Mouse (Mus musculus): ENCODE measurements at regions not wholly inside any gene's neighbourhood (a gene's known extent, or its start where the extent isn't known, plus 50 kb on each side); places are given as distances from the start of the nearest gene placed in this dataset.

DNA sequence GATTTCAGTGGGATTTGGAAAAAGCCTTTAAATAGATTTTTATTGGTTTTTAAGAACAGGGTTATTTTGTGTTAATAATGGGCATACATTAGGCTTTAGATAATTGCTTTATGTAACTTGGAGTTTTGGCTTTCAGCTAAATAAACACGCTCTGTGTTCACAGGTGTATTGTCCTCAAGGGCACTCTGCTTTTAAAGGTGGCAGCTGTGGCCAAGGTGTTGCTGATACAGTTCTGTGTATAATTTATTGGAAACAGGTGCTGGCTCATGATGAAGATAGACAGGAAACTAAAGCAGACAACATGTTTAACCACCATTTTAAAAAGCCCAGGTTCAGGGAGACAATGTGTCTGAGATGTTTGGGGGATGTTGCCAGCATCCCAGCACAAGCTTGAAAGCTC, 242.3 kb upstream of the Lrtm1 start:
- no peak for DNase-seq

DNA sequence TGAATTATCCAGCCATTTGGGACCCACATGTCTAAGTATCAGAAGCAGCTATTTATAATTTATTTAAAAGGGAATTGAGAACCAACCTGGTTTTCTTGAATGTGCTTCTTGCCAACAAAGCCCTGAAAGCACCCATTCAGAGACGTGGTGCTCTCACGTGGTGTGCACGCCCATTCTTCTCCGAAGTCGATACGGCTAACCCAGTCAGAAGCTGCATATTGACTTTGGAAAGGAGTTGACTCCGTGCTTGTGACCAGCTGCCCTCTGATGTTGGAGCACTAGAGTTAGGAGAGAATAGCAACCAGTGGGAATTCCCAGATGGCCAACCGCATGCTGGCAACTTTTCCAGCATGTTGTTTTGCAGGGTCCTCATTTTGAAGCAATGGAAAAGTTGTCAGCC, 240.2 kb upstream of the Lrtm1 start:
- no peak for DNase-seq

DNA sequence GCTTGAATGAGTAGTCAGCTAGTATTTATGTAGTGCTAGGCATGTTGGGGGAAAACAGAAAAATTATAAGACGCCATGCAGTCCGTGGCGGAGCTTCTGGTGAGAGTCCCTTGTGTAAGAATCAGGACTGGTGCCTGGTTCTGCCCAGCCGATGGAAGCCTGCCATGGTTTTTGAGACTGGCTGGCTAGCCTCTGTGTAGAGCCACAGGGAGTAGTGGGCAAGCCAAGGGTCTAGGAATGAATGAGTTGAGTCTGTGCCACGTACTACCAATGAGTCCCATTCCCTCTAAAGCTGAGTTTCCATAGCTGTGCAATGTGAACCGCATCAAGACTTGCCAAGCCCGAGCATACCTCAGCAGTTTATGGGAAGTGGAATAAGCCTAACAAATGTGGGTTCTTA, 236.3 kb upstream of the Lrtm1 start:
- no peak for DNase-seq

DNA sequence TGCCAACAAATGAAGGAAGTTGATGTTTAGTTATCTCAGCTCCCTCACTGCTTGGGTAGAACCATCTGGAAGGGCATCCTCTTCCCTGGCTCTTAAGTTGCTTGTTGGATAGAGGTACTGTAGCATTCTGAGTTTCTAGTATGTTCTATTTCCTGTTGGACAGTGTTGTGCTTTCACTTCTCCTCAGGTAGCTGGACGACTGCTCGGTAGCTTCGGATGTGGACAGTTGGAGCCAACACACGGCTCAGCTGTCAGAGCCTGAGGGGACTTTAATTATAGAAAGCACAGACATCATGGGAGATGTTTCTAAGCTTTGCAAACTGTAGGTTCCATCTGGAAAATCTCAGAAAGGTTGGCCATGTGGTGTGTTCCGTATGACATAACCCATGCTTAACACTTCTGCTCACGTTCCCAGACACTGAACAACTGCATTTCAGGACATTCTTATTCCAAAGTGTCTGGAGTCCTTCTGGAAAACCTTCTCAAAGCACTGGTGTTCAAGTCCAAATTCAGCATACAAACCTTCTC, 233.8 kb upstream of the Lrtm1 start:
- no peak for DNase-seq

DNA sequence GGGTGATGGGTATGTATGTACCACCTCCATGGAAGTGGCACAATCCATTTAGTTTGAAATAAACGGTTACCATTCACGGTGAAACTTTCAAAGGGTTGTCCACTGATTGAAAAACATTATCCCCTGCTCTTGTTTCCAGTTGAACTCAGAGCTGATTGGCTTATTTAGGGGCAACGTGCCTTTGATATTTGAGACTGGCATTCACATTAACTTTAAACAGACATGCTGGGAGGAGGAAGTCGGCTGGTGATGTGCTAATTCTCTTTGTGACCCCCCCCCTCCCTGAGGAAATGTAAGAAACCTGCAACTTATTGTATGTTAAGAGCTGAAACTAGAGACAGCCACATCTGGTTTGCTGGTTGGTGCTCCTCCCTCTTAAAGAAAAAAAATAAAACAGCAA, 219.7 kb upstream of the Lrtm1 start:
- no peak for DNase-seq

DNA sequence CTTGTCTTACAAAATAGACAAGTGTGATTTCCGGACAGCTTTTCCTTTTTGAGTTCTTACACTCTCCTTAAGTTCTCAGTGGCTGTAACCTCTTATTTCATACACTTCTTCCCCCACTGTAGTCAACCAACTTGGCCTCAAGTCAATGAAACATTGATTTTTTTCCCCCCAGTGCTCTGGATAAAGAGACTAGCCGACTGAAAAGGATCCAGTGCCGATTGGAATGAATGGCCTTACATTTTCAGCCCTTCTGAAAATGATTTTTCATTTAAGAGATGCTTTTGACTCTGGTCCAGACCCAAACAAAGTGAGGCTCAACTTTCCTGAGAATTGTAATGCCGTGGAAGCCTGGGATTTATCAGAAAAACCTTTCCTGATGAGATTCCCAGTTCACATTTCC, 216.3 kb upstream of the Lrtm1 start:
- DNase-seq: no peak

DNA sequence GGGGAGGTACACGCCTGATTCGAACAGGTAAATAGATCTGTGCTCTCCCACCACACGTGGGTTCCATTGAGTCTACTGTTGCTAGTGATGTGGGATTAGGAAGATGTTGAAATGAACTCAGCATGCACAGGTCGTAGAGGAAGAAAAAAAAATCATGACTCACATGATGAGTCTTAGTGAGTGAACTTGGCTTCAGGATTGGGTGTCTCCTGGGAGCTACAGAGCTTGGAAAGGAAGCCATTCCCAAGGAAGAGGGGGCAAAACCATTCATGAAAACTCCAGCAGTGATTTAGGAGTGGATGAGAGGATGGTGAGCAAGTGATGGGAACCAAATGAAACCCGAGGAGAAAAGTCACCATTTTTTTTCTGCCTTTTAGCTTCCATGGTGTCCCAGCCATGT, 215.9 kb upstream of the Lrtm1 start:
- DNase-seq: no peak

DNA sequence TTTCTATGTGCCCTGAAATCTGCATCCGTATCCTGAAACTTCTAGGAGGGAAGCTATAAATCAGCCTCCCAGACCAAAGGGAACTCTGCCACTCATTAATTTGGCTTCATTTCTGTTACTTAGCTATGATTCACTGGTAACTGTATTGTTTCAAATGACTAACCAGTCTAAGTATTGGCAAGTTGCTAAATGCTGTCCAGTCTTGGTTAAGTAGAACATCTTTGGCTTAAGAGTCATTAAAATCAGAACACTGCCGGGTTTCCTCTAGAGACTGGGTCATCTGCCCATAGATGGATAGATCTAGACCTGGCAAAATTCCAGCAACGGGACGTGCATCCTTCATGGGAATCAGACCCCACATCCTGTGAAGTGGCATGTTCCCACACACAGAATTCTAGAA, 209.9 kb upstream of the Lrtm1 start:
- DNase-seq: no peak

DNA sequence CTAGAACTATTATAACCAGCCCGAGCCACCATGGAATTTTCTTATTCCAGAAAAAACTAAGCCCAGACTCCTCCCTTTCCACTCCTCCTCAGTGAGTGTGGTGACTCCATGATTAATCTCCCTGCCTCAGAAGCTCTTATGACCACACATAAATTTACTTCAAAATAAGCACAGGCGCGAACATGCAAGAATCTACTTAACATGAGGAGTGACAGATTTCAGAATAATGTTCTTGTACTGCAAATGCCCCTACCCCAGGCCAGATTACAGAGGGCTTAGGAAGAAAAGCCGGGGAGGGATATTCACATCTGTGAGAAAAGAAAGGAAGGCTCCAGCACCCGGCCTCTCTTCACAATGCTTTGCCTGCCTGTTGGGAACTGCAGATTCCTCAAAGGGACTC, 208.7 kb upstream of the Lrtm1 start:
- no peak for DNase-seq

DNA sequence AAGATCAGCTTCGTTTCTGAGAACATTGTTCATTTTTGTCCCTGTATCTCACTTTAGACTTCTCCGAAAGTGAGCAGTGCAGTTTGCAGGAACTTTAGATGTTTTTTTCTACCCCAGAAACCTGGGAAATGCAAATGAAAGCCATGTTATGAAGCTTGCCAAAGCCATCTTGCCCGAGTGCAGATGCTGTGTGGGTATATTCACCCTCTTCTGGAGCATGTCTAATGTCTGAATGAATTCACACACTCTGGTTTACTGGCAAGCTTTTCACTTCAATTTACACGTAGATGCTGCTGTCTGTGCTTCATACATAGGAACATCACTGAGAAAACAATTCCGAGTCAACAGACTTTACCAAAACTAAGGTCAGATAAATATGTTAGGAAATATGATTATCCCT, 197.0 kb upstream of the Lrtm1 start:
- no peak for DNase-seq

DNA sequence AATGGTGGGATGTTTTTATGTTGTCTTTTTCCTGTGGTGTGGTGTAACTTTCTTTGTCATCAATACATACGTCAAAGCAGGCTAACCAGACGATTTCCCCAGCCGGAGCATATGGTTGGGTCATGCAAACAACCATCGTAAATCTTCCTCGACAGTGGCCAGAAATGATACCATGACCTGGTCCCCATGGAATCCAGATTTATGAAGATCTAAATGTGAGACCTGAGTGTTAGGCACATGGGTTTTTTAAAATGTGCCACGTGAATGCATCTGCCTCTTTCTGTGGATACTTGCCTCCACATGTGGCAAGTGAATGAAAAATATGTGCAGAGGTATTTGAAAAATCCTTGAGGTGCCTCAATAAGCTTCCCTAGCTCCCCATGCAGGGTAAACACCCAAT, 190.8 kb upstream of the Lrtm1 start:
- DNase-seq: no peak

DNA sequence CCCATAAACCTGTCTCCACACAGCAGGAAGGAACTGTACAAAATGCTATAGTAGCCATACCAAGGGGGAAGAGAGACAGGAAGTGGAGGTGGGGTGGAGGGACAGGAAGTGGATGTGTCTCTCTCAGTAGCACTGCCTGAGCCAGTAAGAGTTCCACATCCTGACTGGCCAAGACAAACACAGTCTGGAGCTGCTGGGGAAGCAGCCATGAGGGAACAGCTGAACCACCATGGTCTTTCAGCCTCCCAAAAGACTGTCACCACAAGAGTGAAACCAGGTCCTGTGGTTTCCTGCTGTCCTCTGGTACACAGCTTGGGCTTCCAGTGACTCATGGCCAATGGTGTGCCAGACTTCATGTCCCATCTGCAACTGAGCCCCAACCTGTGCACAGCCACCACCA, 180.9 kb upstream of the Lrtm1 start:
- DNase-seq: no peak

DNA sequence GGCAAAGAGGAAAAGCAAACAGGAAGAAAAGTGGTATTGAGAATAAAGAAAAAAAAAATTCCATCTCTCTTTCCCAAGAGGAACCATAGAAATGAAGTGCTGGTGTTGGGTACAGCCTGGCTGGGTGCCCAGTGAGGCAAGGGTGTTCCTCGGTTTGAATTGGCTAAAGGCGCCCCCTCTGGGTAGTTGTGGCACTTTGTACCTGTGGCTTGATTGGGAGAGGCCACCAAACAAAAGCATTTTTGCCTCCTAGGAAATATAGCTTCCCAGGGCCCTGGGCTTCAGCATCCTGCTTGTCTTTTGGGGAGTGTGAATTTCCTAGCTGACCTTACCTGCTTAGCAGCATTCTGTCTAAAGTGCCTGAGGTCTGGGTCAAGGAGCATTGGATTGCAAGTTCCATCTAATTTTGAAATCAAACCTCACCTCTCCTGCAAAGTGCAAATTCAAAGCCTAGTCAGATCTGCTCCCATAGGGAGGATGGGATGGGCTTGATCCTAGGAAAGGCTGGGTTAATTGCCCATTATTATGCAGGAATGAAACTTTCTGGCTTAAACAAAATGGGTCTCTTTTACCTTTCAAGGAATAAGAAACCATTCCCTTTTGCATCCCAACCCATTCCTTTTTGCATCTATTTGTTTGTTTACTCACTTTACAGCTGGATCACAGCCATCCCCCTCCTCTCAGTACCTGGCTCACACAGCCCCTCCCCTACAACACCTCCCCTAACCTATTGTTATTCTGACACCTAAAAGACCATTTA, 169.0 kb upstream of the Lrtm1 start:
- DNase-seq: peak; percentile 42 to 78

All from kidney, postnatal 36 days (tissue).